Mouse (Mus musculus) heart, postnatal 0 days (tissue): ENCODE data around the gene Leprot.

Experiments used
- CTCF ChIP-seq: IDR thresholded peaks from 2 replicates; pipeline ENCODE4 v1.5.1; 2016; ENCODE audit warnings: antibody characterized with exemption, control low read depth, low read depth
- EP300 ChIP-seq: IDR thresholded peaks from 2 replicates; pipeline ENCODE4 v1.6.1; 2016; ENCODE audit warnings: antibody characterized with exemption, low read depth

GRCm38 (mm10) chr4:101655415-101655790 lies 7.9 kb downstream of the Leprot start:
- TF ChIP-seq CTCF (no peak), EP300 (no peak)
